Mouse (Mus musculus): ENCODE measurements around the gene Etv6.

- TF ChIP-seq CTCF (IDR thresholded peaks at IDR 0.05; ENCODE audit: low read depth) (no peak), EP300 (IDR thresholded peaks at IDR 0.05; ENCODE audit: low read depth) (no peak)
Observed at GRCm38 (mm10) chr6:134034436-134034835, 1.1 kb upstream of the Etv6 start.
